Mouse (Mus musculus) heart, embryonic 11.5 days (tissue): ENCODE measurements around the gene Srd5a1. TPM values are rescaled to one million over a fixed set of nuclear protein-coding genes. Genes with fewer than 3 reads are reported as not detected.
"Not testable (repeated sequence)": the region's sequence is repeated elsewhere in the genome, so short reads cannot be mapped to it uniquely, and the experiment has no call there.

Experiments
- ATAC-seq: fragments of 200-750 bp; cut with Nextera tagmentation; replicated peaks from 2 replicates; pipeline ENCODE4 v1.8.0; 2017; ENCODE audit warnings: moderate library complexity; ENCODE audit not compliant: insufficient number of reproducible peaks, low FRiP score, low TSS enrichment
- H3K27ac ChIP-seq: fragments of 300-500 bp; sonication (generic); 2 replicates; pipeline ENCODE4 v1.5.1; 2014; ENCODE audit warnings: mild to moderate bottlenecking, low read depth, low read length
- H3K27me3 ChIP-seq: fragments of 300-500 bp; sonication (generic); 2 replicates; pipeline ENCODE4 v1.6.1; 2014; ENCODE audit warnings: mild to moderate bottlenecking, low read length, mixed read lengths; ENCODE audit not compliant: control insufficient read depth, insufficient read depth
- H3K36me3 ChIP-seq: fragments of 300-500 bp; sonication (generic); 2 replicates; pipeline ENCODE4 v1.6.1; 2014; ENCODE audit warnings: mild to moderate bottlenecking, low read length, moderate library complexity, mixed read lengths; ENCODE audit not compliant: control insufficient read depth, insufficient read depth
- H3K4me1 ChIP-seq: fragments of 300-500 bp; sonication (generic); 2 replicates; pipeline ENCODE4 v1.6.1; 2014; ENCODE audit warnings: low read length; ENCODE audit not compliant: control insufficient read depth, insufficient read depth
- H3K4me2 ChIP-seq: fragments of 300-500 bp; sonication (generic); 2 replicates; pipeline ENCODE4 v1.6.1; 2014; ENCODE audit warnings: mild to moderate bottlenecking, moderate library complexity
- H3K4me3 ChIP-seq: fragments of 300-500 bp; sonication (generic); 2 replicates; pipeline ENCODE4 v1.5.1; 2014; ENCODE audit warnings: low read depth, low read length
- H3K9ac ChIP-seq: fragments of 300-500 bp; sonication (generic); 2 replicates; pipeline ENCODE4 v1.6.1; 2014; ENCODE audit warnings: mild to moderate bottlenecking, low read depth, low read length, moderate library complexity
- H3K9me3 ChIP-seq: fragments of 300-500 bp; sonication (generic); replicated peaks from 2 replicates; pipeline ENCODE4 v1.6.1; 2016; ENCODE audit warnings: low read length; ENCODE audit not compliant: control insufficient read depth
- WGBS: fragments of 180-500 bp; shearing (Covaris S2); extraction: QIAGEN DNeasy Blood & Tissue Kit; methylation state at CpG from one replicate; pipeline ENCODE4 v1.1.7; 2014; ENCODE audit not compliant: insufficient replicate concordance; 5-methylcytosine and 5-hydroxymethylcytosine counted together
- polyA plus RNA-seq: library from polyadenylated mRNA; unstranded; fragments of >200 nt; fragmentation: Nextera tagmentation; extraction: Ambion mirVana; gene quantifications from 2 replicates; pipeline ENCODE4 v1.2.1, GENCODE M21; 2014

The Srd5a1 gene
- polyA plus RNA-seq, 1 experiment from 2014 or later: 6.3 TPM

- ATAC-seq: no peak; the same call in 1 of the 2 replicates
- H3K27me3 ChIP-seq: peaks cover 6% of the 10 kb centered on the region; the same call in 1 of the 2 replicates
- peaks cover 11% of the 10 kb centered on the region; the same call in 1 of the 2 replicates for H3K36me3 ChIP-seq
- peak overlapping the region; percentile 98 for H3K4me2 ChIP-seq
- peak overlapping the region; percentile 98 for H3K4me3 ChIP-seq
- H3K27ac ChIP-seq: no peak overlapping the region
- H3K9ac ChIP-seq: peak overlapping the region; percentile 59
- under 1% methylated on average over 40 of the region's 40 CpGs for whole genome bisulfite sequencing
- no peaks in the 10 kb centered on the region for H3K9me3 ChIP-seq
- H3K4me1 ChIP-seq: peaks cover 8% of the 10 kb centered on the region
These were observed 368 bp downstream of the Srd5a1 start for GRCm38 (mm10) chr13:69610751-69611397.

GRCm38 (mm10) chr13:69608734-69609133 lies 2.5 kb downstream of the Srd5a1 start:
- H3K9me3 ChIP-seq: no peaks in the 10 kb centered on the region
- H3K27me3 ChIP-seq: peaks cover 6% of the 10 kb centered on the region; the same call in 1 of the 2 replicates
- H3K27ac ChIP-seq: no peak overlapping the region
- no peak for ATAC-seq
- no peak overlapping the region for H3K9ac ChIP-seq
- WGBS: 26% methylated on average over 8 of the region's 8 CpGs
- H3K36me3 ChIP-seq: 0 out of 2 replicates have a peak, but pooled peaks cover 2% of the 10 kb centered on the region
- H3K4me3 ChIP-seq: no peak overlapping the region
- no peak overlapping the region for H3K4me2 ChIP-seq
- H3K4me1 ChIP-seq: peaks cover 8% of the 10 kb centered on the region

- H3K27ac ChIP-seq: no peak overlapping the region
- H3K4me3 ChIP-seq: no peak overlapping the region
- peaks cover 6% of the 10 kb centered on the region; the same call in 1 of the 2 replicates for H3K27me3 ChIP-seq
- H3K4me2 ChIP-seq: no peak overlapping the region
- no peaks in the 10 kb centered on the region for H3K9me3 ChIP-seq
- H3K9ac ChIP-seq: no peak overlapping the region
- ATAC-seq: no peak
- whole genome bisulfite sequencing: 87% methylated on average over 1 of the region's 1 CpGs
- peaks cover 5% of the 10 kb centered on the region for H3K4me1 ChIP-seq
- no peaks in the 10 kb centered on the region for H3K36me3 ChIP-seq
These were observed 6.6 kb downstream of the Srd5a1 start for GRCm38 (mm10) chr13:69604670-69605069.

- Histone ChIP-seq H3K27me3 (no peaks in the 10 kb centered on the region), H3K9ac (no peak overlapping the region), H3K9me3 (no peaks in the 10 kb centered on the region), H3K36me3 (no peaks in the 10 kb centered on the region), H3K4me3 (no peak overlapping the region), H3K27ac (no peak overlapping the region), H3K4me2 (no peak overlapping the region), H3K4me1 (no peaks in the 10 kb centered on the region)
- ATAC-seq: no peak
- 75% methylated on average over 5 of the region's 5 CpGs for WGBS
These were observed 9.9 kb downstream of the Srd5a1 start for GRCm38 (mm10) chr13:69601321-69601720.

GRCm38 (mm10) chr13:69600863-69601262 lies 10.4 kb downstream of the Srd5a1 start:
- not testable (repeated sequence) for ATAC-seq, H3K27ac ChIP-seq, H3K9me3 ChIP-seq, H3K9ac ChIP-seq, H3K27me3 ChIP-seq, H3K4me2 ChIP-seq, H3K36me3 ChIP-seq, H3K4me3 ChIP-seq, H3K4me1 ChIP-seq
- WGBS: 85% methylated on average over 5 of the region's 5 CpGs

- no peak overlapping the region for H3K27ac ChIP-seq
- no peak overlapping the region for H3K9ac ChIP-seq
- no peak overlapping the region for H3K4me2 ChIP-seq
- WGBS: 84% methylated on average over 10 of the region's 10 CpGs
- ATAC-seq: no peak
- H3K9me3 ChIP-seq: no peaks in the 10 kb centered on the region
- H3K4me1 ChIP-seq: no peaks in the 10 kb centered on the region
- no peaks in the 10 kb centered on the region for H3K36me3 ChIP-seq
- H3K27me3 ChIP-seq: no peaks in the 10 kb centered on the region
- H3K4me3 ChIP-seq: no peak overlapping the region
These were observed 12.4 kb downstream of the Srd5a1 start for GRCm38 (mm10) chr13:69598867-69599266.

GRCm38 (mm10) chr13:69596515-69596914 lies 14.7 kb downstream of the Srd5a1 start:
- ATAC-seq: no peak
- no peak overlapping the region for H3K4me3 ChIP-seq
- no peaks in the 10 kb centered on the region for H3K9me3 ChIP-seq
- H3K4me1 ChIP-seq: no peaks in the 10 kb centered on the region
- H3K27me3 ChIP-seq: no peaks in the 10 kb centered on the region
- H3K36me3 ChIP-seq: no peaks in the 10 kb centered on the region
- WGBS: 83% methylated on average over 2 of the region's 2 CpGs
- no peak overlapping the region for H3K4me2 ChIP-seq
- no peak overlapping the region for H3K27ac ChIP-seq
- no peak overlapping the region for H3K9ac ChIP-seq

- ATAC-seq: no peak
- Histone ChIP-seq H3K9ac (no peak overlapping the region), H3K4me1 (no peaks in the 10 kb centered on the region), H3K27me3 (no peaks in the 10 kb centered on the region), H3K36me3 (no peaks in the 10 kb centered on the region), H3K4me2 (no peak overlapping the region), H3K27ac (no peak overlapping the region), H3K4me3 (no peak overlapping the region), H3K9me3 (no peaks in the 10 kb centered on the region)
- 81% methylated on average over 6 of the region's 6 CpGs for WGBS
These were observed 15.3 kb downstream of the Srd5a1 start for GRCm38 (mm10) chr13:69595911-69596310.
